Mouse (Mus musculus) right cerebral cortex, postnatal 36 days (tissue): ENCODE results near the gene Cep131.

Source experiments
- DNase-seq, 2 experiments: peaks; one replicate each; pipeline ENCODE4 v3.0.0; 2022; ENCODE audit warnings: low spot score in 2 of 2, mixed read lengths in 1 of 2

Gene Cep131

GRCm38 (mm10) chr11:120028319-120029092 lies 58.1 kb downstream of the Cep131 start:
- no peak for DNase-seq

- DNase-seq: no peak
Observed at GRCm38 (mm10) chr11:120026941-120027340, 59.7 kb downstream of the Cep131 start.

GRCm38 (mm10) chr11:120022841-120023240 lies 63.8 kb downstream of the Cep131 start:
- DNase-seq: no peak

GRCm38 (mm10) chr11:120022216-120022615 lies 64.4 kb downstream of the Cep131 start:
- no peak for DNase-seq

- DNase-seq: no peak
Observed at GRCm38 (mm10) chr11:120021367-120021766, 65.3 kb downstream of the Cep131 start.

GRCm38 (mm10) chr11:120019542-120020440 lies 66.8 kb downstream of the Cep131 start:
- no peak for DNase-seq

GRCm38 (mm10) chr11:120017011-120017410 lies 69.6 kb downstream of the Cep131 start:
- DNase-seq: no peak

- DNase-seq: no peak
Observed at GRCm38 (mm10) chr11:120014758-120015157, 71.9 kb downstream of the Cep131 start.
